Mouse (Mus musculus) inflammation-experienced regulatory T-cells, adult 6 months (primary cell): ENCODE measurements around the gene Orm2. TPM values are rescaled to one million over a fixed set of nuclear protein-coding genes. Genes with fewer than 3 reads are reported as not detected.

Experiments used
- ATAC-seq: one replicate; pipeline ENCODE4 v1.8.0; 2017
- polyA plus RNA-seq, 3 experiments: library from polyadenylated mRNA; unstranded; fragments of 100-300 nt; shearing (Covaris generic); gene quantifications; one replicate each; pipeline ENCODE4 v1.2.1; 2017

Orm2 gene
- polyA plus RNA-seq, 3 experiments from 2014 or later, result 1.6 to 2.8 TPM; not detected in 1

DNA sequence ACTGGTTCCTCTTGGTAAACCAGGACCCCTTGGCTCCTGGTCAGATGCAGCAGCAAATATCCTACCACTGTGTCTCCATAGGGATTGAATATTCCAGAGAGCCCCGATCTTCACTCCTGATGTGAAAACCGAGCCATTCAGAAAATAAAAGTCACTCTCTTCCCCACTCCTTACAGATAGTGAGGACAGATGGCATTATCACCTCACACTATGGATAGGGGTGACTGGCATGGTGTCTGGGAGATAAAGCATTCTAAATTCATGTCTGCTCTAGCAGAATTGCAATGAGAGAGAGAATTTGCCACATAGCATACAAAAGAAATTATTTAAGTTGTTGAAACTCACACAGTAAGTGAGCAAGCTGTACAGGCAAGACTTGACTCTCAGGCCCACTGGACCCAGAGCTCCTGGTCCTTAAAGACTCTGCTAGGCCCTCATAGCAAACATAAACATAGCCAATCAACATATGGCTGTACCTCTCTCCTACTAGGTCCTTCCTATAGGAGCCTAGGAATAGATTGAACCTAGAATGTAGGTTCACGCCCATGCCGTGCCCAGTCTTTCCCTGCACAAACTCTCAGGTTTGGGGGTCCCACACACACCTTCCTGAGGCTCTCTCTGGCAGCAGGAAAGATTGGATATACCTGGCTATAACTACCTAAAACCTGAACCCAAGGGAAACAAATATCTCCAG lies 20.6 kb downstream of the Orm2 start:
- ATAC-seq, result no peak

- no peak for ATAC-seq
Measured at GRCm38 (mm10) chr4:63383474-63383873, 21.2 kb downstream of the Orm2 start.

DNA sequence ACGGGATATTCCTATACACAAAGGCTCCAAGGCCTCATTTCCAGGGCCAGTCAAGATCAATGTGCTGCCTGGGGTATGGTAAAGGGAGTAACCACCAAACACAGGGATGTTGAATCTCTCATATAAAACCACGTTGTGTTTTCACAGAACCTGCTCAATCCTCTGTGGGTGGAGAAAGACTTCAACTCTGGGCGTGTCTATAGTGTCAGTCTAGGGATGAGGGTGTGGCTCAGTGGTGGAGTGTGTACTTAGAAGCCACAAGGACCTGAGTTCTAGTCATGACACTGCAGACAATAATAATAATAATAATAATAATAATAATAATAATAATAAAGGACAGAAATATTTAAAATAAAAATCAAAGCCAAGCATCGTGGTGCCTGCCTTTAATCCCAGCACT lies 22.0 kb downstream of the Orm2 start:
- ATAC-seq, result no peak

DNA sequence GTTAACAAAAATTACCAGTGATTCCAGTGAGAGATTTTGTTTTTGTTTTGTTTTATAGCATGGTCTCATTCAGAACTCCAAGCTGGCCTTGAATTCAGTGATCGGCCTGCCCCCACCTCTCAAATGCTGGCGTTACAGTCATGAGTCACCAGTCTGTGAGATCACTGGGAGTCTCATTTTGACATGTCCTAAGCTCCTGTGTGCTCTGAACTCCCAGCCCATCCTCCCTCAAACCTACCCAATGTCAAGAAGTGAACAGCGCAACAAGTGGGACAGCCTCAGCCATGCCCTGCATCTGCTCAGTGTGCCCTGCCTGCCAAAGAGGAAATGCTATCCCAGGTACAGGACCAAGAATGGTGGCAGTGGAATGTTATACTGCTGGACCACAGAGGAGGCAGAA lies 23.0 kb downstream of the Orm2 start:
- ATAC-seq, result peak; percentile 3

DNA sequence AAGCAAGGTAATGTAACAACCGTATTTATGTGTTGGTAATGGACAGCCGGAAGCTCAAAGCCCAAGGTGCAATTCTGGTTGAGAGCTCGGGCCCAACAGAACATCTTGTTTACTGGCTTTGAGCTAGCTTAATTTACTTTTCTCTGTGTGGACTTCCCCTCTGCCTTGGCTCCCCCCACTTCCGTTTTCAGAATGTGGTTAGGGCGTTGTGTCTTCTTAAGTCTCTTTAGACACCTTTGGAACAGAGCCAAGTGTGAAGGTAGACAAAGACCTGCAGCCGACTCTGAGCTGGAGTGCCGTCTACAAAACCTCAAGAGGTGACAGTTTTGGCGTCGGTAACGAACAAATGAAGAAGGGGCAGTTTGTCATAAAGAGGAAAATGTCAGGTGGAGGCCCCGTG lies 23.5 kb downstream of the Orm2 start:
- peak; percentile 80 for ATAC-seq

DNA sequence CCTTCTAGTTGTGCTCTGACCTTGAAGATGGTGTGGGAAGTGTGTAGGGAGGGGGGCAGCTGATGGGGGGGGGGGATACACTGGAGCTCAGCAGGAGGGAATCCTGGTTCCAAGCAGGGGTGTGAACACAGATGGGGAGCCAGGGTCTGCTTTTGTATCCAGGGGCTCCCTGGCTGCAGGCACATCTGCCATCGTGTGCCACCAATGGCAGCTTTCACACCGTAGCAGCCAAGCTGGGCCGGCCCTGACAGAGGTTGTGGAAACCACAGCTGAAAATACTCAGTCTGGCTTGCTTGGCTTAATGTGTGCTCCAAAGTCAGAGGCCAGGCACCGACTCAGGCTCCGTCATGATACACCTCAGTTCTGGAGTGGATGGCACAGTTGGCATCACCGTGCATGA lies 25.8 kb downstream of the Orm2 start:
- no peak for ATAC-seq

DNA sequence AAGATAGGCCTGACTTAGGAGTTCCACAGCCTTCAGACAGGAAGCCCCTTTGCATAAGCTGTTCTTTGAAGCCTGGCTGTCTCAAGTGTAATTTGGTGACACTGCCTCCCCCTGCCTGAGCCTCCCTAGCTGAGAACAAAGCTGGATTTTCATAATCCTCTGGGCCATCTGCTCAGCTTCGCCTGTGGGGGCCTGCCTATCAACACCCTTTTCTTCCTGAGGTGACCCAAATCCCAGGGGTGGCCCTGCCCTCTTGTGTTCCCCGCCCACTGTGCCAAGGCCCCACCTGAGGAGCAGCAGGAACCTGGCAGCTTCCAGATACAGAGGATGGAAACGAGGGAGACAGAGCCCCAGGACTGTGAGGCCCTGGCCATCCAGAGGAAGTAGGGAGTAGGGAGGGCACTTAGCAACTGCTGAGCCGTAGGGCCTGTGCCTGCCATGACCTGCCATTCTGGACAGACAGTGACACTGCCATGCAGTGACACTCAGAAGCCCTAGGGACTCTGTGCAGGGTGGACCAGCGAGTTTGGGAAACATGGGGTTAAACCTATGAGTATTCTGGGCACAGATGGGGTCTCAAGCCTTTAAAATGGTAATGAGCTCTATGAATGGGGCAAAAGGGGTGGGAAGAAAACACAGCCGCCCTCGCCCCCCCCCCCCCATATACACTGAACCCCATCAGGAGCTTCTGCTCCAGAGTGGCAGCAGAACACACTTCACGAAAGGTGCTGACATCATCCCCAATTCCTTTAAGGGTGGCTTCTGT lies 27.1 kb downstream of the Orm2 start:
- ATAC-seq, result peak; percentile 51

GRCm38 (mm10) chr4:63389887-63390528 lies 27.8 kb downstream of the Orm2 start:
- ATAC-seq, result no peak

DNA sequence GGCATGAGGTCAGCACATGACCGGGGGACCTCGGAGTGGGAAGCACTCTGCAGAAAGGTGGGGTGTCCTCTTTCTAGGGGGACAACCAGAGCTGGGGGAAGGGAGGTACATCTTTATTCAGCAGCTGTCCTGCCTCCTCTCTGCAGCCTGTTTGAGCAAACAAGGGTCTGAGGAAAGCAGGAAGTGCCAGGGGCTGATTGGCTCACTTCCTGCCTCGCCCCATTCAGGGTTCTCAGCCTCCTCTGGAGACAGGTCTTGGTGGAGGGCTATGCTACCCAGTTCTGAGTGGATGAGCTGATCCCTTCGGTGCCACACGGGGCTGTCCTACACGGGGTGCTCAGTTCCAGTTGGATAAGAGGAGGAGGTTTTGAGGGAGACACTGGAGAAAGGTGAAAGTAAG lies 29.1 kb downstream of the Orm2 start:
- ATAC-seq, result peak; percentile 69

DNA sequence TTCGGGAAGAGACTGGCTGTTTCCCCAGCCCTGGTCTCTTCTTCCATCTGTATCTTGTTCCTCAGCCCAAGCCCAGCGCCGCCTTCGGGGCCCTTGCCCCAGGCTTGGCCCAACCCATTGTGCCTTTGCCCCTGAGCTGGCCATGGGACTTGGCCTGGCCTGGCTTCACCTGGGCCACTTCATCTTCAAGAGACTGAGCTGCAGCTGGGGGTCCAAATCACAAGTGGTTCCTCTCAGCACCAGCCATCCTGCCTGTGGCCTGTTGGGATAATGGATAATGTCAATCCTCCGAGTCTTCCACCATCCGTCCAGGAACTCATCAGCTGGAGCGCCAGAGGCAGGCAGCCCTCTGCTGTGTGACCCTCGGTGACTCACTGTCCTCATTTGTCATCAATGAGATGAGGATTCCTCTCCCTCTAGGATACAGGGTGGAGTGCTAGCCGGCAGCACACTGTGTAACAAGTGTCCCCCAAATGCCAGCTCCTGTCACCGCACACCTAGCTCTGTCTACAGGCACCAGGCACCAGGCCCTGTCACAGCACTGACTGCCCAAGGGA lies 35.8 kb downstream of the Orm2 start:
- no peak for ATAC-seq

DNA sequence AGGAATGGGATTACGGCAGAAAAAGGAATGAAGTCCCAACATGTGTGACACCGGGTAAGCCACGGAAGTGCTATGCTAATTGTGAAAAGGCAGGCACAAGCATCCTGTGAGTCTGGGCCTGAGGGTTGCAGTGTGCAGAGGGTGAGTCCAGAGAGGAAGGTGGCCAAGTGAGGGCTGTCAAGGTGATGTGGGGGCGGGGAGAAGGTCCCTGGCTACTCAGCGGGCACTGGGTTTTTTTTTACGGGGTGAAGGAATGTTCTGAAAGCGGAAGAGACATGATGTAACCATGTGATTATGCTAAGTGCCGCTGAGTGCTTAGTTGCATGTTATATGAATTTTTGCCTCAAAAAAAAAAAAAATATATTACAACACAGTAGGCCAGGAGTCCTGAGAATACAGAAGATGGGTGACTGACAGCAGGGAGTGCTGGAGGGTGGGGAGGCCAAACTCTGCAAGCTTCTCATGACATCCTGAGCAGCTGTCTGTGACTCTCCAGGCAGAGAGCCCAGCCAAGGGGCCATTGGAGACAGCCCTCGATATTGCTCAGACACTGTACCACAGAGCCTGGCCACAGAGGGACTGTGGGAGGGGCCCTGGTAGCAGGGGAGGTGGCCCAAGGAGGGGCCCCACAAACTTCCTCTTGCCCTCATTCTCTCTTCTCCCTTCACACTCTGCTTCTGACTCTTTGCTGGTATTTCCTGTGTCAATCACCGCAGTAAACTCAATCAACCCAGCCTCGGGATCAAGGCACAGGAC lies 36.8 kb downstream of the Orm2 start:
- ATAC-seq, result peak; percentile 59

GRCm38 (mm10) chr4:63399691-63400270 lies 37.5 kb downstream of the Orm2 start:
- ATAC-seq, result no peak

- peak; percentile 11 for ATAC-seq
Measured at GRCm38 (mm10) chr4:63400541-63401306, 38.5 kb downstream of the Orm2 start.

- ATAC-seq, result no peak
Measured at GRCm38 (mm10) chr4:63401620-63402019, 39.4 kb downstream of the Orm2 start.

DNA sequence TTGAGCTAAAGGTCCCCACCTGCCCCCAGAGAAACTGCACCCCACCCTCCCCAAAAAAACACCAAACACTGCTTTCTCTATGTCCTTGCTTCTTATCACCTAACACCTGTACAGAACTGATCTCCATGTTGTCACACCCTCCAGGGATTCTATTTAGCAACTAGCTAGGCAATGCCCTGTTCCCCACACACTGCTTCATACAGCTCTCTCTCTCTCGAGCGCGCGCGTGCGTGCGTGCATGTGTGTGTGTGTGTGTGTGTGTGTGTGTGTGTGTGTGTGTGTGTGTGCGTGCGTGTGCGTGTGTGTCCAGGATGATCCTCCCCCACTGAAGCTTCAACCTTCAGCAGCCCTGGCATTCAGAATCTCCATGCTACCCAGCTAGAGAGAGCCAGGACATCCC lies 39.8 kb downstream of the Orm2 start:
- ATAC-seq, result no peak

DNA sequence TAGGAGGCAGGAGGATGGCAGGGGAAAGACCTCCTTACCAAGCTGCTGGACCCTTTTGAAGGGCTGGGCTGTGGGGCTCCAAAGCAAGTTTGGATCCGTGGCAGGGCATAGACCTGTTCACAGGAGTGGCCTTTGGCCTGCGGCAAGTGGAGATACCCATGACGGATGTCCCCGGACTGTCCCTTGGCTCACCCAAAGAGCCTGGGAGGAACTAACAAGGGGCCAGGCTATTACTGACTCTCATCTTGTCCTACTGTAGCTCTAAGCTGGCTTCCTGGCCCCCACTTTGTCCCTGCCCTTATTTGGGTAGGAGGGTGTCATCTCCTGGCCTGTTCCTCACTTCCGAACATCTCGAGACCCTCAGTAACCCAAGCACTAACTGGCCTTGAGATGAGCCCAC lies 40.3 kb downstream of the Orm2 start:
- ATAC-seq, result no peak

DNA sequence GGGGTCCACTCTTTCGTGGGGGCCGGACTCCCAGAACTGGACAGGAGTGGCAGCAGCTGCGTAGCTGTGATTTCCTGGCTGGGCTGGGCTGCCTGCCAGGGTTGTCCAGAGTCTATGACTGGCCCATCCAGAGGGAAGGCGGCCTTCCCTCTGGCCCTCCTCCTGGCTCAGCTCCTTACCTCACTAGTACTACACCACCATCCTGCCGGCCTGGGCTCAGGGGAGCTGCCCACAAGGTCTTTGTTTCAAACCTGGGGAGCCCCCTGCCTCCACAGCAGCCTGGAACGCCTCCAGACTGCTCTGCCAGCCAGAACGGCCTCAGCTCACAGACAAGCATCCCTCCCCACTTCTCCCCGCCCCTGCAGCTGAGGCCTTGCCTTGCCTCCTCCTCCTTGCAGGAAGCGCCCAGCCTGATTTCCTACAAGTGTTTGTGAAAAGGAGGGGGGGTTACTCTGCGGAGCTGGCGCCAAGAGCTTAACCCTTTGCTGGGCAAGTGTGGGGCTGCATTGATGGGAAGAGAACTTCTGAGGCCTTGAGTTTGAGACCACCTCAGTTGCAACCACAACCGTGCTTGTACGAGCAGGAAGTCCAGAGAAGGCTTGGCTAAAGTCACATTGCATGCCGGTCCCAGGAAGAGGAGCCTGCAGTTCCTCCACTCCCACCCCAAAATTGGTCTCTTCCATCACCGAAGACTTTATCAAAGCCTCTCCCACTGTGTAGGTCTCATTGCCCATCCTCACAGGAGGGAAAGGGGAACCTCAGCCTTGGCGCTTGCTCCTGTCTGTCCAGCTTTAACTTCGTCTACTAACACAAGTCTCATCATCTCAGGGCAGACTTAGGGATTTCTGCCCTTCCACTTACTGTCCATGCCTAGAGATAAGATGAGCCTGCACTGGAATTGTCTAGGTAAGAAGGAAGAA lies 41.1 kb downstream of the Orm2 start, which contains the start of gene Akna:
Gene Akna (minus strand): TSS at position 315 of the 920 bp plus-strand sequence.
- ATAC-seq, result peak; percentile 44

GRCm38 (mm10) chr4:63404205-63404604 lies 42.0 kb downstream of the Orm2 start:
- ATAC-seq, result peak; percentile 59

- ATAC-seq, result peak; percentile 23
Measured at GRCm38 (mm10) chr4:63405051-63405450, 42.8 kb downstream of the Orm2 start.

DNA sequence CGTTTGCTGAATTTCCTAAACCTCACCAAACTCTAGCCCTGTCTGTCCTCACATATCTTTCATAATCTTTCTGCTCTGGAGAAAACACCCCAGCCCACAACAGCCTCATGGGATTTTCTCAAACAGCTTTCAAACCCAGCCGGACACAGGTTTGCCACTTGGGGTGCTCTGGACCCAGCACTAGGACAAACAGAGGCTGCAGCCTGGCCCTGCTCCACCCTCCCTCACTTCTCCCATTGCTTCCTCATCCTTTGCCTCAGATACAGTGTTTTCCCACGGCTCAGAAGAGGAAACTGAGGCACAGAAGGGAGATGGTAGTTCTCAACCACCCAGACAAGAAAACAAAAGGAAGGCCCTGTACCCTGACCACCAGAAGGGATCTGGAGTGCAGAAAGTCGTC lies 43.4 kb downstream of the Orm2 start:
- no peak for ATAC-seq
